Mouse (Mus musculus): Measurements from ENCODE around the gene Mapkapk2.
A peak's percentile ranks its signal among the peaks of the same experiment; 100 is the strongest.

Gene Mapkapk2

DNA sequence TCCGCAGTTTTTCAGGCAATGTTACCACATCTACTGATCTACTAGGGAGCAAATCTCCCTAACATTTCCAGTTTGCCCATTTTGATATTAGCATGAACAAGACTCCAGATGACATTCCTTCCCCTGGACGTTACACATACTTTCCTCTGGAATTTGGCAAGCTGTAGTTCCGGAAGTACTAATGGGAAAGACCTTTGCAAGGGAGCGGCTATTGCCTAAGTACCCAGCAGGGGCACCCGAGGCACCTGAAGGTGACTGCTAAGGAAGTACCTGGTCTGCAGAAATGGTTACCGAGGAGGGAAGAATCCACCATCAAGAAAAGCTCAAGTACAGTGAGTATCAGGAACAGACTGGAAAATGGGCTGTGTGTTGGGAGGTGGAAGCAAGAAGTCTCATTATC, 14.9 kb upstream of the Mapkapk2 start:
- DNase-seq (ENCODE audit: low read depth, low spot score): no peak

DNA sequence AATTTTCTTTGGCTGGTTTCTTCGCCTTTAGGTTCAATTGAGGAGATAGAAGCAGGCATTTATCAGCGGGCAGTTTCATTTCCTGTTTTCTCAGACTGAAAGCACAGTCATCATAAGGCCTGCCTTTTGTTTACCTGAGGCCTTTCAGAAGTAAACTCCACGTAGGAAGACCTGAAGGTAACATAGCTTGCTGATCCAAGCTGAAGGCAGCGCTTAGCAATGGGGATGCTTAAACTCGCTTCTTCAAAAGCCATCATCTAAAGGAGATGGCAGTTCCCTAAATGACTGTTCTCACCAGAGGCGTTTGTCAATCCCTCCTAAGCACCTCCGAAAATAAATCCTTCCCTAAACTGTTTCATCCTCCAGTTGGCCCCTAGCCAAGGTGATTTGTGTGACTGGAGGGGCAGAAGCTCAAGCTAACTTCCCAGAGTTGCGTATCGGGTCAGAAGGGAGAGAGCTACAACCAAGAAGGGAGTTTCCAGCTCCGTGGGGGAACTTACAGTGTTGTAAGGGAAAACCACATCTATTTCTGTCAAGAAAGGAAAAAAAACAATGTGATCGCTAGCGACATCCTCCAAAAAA, 13.0 kb upstream of the Mapkapk2 start:
- peak; percentile 62 for DNase-seq (ENCODE audit: low read depth, low spot score)

DNA sequence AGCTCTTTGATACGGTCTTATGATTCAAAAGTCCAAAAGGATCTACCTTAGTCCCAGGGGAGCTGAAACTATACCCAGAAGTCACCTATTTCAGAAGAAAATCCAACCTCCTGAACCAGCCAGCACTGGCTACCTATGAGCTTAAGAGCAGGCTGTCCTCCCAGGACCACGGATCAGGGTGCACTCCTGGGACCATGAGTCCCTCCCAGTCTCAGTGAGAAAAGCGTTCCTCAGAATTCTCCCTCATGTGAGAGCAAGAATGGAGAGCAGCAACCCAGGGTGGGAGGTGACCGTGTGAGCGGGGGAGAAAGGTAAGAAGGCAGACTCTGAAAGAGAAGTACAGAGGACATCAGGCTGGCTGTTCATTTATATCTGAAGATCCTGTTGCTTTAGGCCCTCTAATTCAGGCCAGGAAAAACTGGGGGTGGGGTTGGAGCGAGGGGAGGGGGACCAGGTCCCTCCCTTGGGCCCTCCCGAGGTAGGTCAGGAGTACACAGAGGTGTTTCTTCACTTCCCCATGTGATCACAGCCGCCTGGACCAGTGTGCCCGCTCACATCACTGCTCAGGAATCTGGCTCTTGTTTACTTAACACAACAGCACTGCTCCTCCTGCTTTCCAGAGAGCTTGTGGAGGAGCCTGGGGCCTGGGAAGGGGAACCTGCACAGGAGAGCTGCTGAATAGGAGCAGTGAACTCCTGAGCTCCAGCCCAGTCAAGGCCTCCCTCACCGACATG, 10.1 kb upstream of the Mapkapk2 start:
- no peak for DNase-seq (ENCODE audit: low read depth, low spot score)

DNA sequence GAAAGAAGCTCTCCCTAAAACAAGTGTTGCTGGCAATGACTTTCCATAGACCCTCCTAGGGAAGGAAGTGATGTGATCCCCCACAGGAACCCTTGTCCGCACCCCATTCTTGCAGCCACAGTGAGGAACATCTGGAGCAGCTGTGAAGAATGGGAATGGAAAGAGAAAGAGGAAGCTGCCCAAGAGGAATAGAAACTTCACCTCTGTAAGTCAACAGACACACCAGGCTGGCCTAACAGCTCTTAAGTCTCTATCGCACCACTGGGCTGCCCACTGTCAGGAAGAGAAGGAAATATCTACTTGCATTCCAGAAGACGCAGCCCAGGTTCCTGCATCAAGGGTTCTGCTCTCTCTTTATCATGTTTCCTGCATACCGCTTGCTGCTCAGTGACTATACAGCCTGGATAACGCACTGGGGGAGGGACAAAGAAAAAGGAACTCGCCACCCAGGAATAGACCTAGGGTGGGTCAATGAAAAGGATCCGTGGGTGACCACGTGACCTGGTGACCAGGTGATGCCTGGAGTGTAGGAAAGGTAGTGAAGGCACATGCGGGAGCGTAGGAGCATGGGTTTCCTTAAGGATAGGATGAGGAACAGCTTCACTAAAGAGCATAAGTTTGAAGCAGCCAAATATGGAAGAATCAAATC, 6.3 kb upstream of the Mapkapk2 start:
- DNase-seq (ENCODE audit: low read depth, low spot score): peak; percentile 50

DNA sequence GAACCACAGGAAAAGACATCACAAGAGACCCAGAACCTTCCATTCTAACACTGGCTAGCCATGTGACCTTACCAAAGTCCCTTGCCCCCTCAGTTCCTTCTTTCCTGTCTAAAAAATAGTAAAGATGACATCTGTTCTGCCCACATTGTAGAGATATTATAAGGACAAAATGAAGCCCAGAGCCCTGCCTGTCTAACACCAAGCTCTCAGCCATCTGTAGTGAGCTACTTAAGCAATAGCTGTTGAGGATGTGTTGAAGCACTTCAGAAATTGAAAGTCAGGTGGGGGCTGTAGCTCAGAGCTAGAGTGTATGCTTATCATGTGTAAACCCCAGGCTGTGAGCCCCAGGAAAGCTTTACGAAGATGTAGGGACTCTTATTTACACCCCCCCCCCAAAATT, 3.2 kb upstream of the Mapkapk2 start:
- no peak for DNase-seq (ENCODE audit: low read depth, low spot score)

DNA sequence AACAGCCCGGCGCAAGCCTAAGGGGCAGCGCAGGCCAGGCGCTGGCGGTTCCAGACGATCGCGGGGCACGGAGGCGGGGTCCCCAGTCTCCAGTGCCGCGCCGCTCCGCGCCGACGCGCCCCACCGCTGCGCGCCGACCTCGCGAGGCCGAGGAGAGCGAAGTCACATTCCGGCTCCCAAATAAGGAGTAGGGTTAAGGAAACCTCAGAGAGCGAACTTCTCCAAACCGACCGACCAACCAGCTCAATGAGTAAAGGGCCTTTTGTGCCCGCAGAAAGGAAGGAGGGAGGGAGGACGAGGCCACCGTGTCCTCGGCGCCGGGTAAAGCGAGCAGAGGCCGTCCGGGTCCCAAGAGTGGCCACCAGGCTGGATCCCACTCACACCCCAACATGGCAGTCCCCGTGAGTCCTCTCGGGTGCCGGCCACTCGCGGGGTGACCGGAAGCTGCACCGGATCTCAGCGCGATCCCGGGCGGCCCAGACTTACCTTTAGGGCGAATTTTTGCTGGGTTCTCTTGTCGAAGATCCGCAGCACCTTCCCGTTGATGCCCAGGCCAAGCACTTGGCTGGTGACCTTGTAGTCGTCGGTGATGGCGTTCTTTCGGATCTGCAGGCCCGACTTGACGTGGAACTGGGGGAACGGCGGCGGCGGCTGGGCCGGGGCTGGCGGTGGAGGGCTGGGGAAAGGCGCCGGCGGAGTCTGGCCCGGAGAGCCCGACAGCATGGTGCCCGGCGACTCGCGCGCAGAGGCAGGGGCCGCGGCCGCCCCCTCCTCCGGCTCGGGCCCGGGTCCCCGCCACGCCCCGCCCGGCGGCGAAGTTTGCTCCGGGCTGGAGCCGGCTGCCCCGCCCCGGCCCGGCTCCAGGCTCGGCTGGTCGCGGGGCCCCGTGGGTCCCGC, 575 bp downstream of the Mapkapk2 start:
- DNase-seq (ENCODE audit: low read depth, low spot score): peak; percentile 76

DNA sequence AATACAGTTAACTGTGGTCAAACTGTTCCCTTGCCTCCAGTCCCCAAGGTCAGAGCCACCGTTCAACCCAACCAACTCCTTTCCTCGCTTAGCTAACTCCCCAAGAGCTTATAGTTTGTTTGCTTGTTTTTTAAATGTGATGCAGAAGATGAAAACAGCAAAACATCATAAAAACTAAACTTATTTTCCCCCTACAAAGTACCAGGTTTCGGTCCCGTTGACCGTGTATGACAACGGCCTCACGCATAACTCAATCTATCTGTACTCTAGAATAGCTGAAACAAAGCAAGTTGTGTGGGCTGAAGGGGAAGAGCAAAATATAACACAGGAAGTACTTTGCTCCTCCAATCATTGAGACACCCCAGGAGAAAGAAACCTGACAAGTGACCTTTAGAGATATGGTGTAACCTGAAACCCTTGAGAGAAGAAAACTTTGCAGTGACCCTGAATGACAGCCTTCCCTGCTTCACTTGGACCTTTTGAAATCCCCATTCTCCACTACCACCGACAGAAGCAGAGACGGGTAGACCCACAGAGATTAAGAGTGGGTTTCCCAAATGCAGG, 1.4 kb downstream of the Mapkapk2 start:
- no peak for DNase-seq (ENCODE audit: low read depth, low spot score)

DNA sequence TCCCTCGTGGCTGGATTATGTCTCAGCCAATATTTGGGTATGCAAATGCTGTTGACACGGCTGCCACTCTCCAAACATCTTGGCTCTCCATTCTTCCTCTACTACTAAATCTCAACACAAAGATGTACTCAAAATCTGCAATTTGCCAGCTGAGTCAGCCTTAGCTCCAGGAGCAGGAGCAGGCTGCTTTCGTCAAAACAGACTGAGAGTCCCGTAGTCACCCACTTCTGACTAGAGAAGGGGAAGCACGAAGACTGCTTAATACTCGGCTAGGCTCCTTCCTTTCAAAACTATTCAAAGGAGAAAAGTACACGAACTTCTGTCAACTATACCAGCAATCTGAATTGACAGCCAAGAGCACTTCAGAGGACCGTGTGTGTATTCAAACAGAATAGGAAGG, 2.1 kb downstream of the Mapkapk2 start:
- DNase-seq (ENCODE audit: low read depth, low spot score): no peak

DNA sequence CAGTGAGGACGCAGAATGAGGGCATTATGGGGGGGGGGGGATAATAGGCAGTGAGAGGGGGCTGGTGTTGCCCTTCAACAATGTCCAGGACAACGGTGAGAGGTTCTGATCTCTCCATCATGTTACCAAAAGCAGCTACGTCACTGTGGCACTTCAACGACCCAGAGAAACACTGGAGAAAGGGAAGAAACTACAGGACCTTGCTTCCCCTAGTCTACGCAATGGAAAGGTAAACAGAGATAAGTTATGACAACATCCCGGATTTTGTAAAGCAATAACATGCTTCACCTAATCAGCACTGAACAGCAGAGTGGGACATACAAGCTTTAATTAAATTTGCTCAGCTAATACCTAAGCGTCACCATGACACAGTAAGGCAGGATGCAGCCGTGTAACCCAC, 3.7 kb downstream of the Mapkapk2 start:
- DNase-seq (ENCODE audit: low read depth, low spot score): no peak

DNA sequence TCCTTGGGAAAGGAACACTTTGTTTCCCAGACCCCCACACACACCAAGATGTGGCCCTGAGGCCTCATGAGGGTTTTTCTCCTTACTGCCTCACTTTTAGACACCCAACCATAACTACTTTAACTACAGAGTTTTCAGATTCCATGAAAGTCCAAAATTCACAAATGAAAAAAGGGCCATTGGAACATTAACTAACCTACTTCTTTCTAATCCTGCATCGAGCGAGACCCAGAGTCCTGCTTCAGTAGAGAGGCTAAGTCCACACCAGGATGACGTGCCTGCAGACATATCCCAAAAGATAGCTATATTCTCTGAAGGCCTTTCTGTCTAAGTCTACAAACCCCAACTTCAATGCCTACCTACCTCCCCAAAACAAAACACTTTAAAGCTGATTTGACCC, 4.8 kb downstream of the Mapkapk2 start:
- DNase-seq (ENCODE audit: low read depth, low spot score): no peak

DNA sequence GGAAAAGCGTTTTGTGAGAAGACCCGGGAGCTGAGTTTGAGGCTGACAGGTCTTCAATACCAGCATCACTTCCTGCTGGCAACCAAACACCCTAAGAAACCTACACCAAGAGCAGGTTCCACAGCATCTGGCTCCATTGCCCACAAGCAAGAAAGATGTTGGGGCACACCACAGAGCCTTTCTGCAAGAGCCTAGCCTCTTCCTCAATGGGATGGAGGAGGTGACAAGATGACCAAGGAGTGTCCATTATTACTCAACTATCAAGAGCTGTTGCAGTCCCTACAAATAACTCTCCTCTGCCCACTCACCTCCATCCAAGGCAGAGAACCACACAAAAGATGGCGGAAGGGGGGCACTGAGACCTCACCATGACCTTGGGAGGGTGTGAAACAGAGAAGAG, 5.5 kb downstream of the Mapkapk2 start:
- no peak for DNase-seq (ENCODE audit: low read depth, low spot score)

DNA sequence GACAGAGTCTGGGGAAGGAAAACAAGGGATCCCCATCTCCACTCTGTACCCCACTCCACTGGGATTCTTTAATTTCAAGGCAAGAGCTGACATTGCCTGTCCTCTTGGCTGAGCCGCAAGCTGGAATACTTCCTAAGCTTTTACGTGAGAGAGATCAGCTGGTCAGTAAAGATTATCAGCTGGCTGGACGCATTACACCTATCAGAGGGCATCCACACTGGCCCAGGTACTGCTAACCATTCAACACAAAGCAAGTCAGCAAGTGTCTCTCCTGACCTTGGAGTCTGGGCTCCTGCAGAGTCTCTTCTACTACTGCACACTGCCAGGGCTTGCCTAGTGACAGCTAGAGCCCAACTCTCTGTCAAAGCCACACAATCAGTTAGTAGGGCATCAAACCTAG, 6.1 kb downstream of the Mapkapk2 start:
- DNase-seq (ENCODE audit: low read depth, low spot score): no peak

DNA sequence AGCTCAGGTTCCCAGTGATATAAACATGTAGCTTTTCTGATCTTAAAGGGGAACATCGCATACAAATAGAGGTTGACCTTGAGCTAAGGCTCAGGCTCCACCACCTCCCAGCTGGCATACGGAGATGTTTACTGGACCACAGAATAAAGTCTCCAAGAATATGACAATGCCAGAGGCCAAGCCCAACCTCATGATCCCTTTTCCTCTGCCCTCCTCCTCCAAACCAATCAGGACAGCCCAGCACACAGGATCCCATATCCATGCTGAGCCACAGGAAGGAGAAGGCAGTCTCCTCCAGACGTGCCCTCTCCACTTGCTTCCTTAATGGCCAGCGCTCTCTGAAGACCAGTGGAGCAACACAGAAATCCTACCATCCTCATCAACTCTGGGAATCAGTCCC, 6.7 kb downstream of the Mapkapk2 start:
- peak; percentile 57 for DNase-seq (ENCODE audit: low read depth, low spot score)

DNA sequence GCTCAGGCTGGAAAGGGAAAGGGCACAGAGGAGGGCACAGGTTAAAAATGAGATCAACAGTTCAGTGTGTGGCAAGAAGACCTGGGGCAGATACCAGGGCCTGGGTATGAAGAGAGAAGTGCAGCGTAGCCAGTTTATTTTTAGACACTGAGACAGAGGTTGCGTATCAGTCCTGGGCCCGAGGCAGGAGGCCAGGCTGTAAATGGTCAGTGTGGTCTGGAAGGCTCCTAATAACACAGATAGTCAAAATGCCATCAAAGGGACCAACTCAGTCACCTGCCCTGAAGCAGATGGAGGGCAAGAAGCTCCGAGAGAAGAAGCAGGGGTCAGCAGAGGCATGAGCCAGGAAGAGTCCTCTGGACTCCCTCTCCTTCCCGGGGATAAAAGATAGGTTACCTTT, 7.4 kb downstream of the Mapkapk2 start:
- DNase-seq (ENCODE audit: low read depth, low spot score): peak; percentile 78

DNA sequence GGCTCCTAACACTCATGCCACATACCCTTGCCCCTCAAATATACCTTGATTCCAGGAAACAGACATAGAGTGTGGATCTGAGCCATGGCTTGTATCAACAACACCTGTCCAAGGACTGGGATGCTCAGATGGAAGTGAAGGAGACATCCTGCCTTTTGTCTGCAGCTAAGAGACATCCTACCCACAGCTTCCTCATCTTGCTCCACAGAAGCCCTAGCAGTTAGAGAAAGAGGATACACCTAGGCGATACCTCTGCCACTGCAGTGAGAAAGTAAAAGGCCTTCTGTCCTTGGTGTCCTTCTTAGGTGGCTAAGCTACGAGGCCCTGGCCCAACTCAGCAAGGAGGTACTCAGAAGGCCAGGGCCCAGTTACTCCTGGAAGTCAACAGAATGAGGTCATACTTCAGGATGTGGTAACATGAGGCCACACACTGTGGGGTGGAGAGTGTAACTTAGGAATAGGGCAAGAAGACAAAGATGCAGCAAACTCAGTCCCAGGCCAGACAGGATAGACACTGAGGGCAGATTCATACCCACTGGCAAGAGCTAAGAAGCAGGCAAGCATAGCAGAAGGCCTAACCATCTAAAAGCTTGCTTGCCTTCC, 8.0 kb downstream of the Mapkapk2 start:
- peak; percentile 83 for DNase-seq (ENCODE audit: low read depth, low spot score)

DNA sequence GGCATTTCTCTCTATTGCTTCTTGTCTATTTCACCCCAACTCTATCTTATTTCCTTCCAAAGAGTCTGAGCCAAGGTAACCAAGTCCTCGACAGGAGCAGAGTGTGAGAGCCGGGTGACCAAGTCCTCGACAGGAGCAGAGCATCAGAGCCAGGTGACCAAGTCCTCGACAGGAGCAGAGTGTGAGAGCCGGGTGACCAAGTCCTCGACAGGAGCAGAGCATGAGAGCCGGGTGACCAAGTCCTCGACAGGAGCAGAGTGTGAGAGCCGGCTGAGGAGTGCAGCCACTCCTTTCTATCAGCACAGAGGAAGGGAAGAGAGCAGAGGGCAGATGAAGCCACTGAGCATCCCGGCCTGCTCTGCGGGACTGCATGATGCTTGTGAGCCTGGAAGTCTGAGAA, 9.1 kb downstream of the Mapkapk2 start:
- no peak for DNase-seq (ENCODE audit: low read depth, low spot score)

DNA sequence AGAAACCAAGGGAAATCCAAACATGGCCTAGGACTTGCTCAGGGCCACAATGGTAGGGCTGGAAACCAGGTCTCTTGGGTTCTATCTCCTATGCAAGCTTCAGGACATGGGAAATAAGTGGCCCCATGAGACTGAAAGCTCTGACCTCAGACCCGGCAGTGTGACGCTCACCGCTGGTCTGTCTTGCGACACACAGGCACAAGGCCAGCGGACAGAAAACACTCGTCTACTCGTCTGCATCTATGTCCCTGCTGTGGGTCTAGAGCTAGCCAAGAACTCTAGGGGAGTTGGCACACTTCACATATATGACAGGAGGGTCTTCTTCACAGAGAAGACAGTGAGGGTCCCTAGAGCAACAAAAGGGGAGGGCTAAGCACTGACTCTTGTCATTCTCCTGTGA, 10.7 kb downstream of the Mapkapk2 start:
- DNase-seq (ENCODE audit: low read depth, low spot score): peak; percentile 66

DNA sequence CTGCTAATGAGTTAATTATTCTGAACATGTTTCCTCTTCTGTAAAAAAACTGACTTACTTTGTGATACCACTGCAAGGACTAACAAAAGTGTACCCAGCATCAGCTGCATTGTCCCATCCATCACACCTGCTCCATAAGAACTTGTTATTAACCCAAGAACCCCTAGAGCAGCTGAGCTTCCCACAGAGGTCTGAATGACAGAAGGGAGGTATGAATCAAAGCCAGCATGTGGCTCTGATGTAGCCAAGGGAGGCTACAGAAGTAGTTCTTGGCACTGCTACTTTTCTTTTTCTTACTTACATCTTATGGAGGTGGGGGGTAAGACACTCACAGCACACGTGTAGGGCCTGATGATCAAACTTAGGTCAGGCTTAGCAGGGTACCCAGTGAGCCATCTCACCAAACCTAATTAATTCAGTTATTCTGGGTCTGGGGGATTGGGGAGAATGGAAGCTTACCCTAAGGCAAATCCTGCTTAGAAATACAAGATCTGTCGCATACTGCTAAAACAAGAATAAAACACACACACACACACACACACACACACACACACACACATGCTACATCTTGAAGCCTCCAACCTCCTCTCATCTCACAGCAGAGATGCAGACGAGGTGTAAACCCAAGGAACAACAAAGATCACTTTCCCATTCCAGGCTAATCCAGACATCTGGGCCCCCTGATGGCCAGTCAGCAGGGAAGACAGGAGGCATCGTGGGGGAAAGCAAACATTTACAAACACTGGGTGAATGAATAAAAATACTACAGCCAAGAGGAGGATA, 11.5 kb downstream of the Mapkapk2 start:
- no peak for DNase-seq (ENCODE audit: low read depth, low spot score)

DNA sequence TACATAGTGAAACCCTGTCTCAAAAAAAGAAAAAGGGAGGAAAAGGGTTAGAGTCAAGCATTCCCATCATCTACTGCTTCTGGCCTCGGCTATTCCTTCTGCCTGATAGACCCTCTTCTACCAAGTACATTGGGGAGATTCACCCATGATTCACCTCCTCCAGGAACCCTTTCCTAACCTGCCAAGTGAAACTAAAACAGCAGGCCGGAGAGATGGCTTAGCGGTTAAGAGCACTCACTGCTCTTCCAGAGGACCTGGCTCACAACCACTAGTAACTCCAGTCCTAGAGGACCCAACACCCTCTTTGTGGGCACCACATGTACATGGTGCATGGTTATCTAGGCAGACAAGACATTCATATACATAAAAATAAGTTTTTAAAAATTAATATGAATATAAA, 12.4 kb downstream of the Mapkapk2 start:
- DNase-seq (ENCODE audit: low read depth, low spot score): no peak

DNA sequence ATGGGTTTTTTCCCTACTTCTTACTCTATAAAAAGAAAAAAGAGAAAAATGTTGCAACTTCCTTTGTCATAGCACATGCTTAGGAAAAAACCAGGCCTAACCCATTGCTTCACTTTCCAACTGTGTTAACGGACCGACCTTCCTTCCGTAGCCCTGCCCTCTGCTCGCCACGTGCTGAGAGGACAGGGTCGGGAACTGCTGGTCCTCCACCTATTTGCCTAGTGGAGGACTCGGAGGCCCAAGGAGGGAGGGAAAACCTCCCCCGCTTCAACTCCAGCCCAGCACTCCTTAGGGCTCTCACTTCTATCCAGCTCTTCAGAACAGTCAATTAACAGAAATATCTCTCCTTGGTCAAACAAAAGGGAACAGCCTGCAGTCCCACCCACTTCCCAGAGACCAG, 13.3 kb downstream of the Mapkapk2 start:
- no peak for DNase-seq (ENCODE audit: low read depth, low spot score)

DNA sequence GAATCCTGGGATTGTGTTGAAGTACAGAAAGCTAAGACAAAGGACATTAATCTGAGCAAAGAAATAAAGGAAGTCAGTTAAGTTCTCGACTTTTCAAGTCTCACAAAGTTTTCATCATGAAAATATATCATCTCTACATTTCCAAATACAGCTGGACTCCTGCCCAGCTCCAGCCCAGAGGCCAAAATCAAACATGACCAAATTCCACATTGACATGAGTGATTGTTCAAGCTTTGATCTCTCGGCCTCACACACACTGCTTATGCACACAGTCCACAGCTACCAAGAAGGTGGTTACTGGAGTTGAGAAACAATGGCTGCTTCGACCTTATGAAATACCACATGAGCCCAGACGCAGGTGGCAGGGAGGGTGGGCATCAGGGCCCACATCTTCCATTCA, 14.0 kb downstream of the Mapkapk2 start:
- DNase-seq (ENCODE audit: low read depth, low spot score): no peak

Data from skeletal muscle tissue, adult 2 months (tissue).